Mouse (Mus musculus): ENCODE measurements around the gene Lrp10. TPM values are rescaled to one million over a fixed set of nuclear protein-coding genes. Genes with fewer than 3 reads are reported as not detected.

The Lrp10 gene
- polyA plus RNA-seq, 1 experiment from 2014 or later = 59.3 TPM

- no peak overlapping the region for H3K4me2 ChIP-seq (replicated peaks; ENCODE audit: low read depth)
- no peak overlapping the region for H3K9ac ChIP-seq (ENCODE audit: low read length)
- no peak for DNase-seq (ENCODE audit: low spot score)
- H3K27me3 ChIP-seq (ENCODE audit: control insufficient read depth, insufficient read depth, low read length) = no peaks in the 10 kb centered on the region
- no peaks in the 10 kb centered on the region for H3K36me3 ChIP-seq (ENCODE audit: control insufficient read depth, insufficient read depth, low read length)
- no peak for TF ChIP-seq EP300 (optimal IDR thresholded peaks at IDR 0.05)
- no peak for TF ChIP-seq CTCF (IDR thresholded peaks at IDR 0.05; ENCODE audit: low read depth)
- ATAC-seq (ENCODE audit: low FRiP score, low TSS enrichment) = no peak
- no peak overlapping the region for H3K4me3 ChIP-seq (ENCODE audit: low read depth, low read length)
- H3K9me3 ChIP-seq (ENCODE audit: control insufficient read depth, low read length) = no peaks in the 10 kb centered on the region
- H3K27ac ChIP-seq (replicated peaks) = no peak overlapping the region
- no peaks in the 10 kb centered on the region for H3K4me1 ChIP-seq (replicated peaks; ENCODE audit: control insufficient read depth, insufficient read depth)
- 67% methylated on average over 2 of the region's 2 CpGs for WGBS
These were observed 23.8 kb downstream of the Lrp10 start for GRCm38 (mm10) chr14:54487732-54488131.

- Histone ChIP-seq H3K4me3 (ENCODE audit: low read depth, low read length) (no peak overlapping the region), H3K9me3 (ENCODE audit: control insufficient read depth, low read length) (no peaks in the 10 kb centered on the region), H3K4me1 (replicated peaks; ENCODE audit: control insufficient read depth, insufficient read depth) (no peaks in the 10 kb centered on the region), H3K9ac (ENCODE audit: low read length) (no peak overlapping the region), H3K27ac (replicated peaks) (no peak overlapping the region), H3K4me2 (replicated peaks; ENCODE audit: low read depth) (no peak overlapping the region), H3K27me3 (ENCODE audit: control insufficient read depth, insufficient read depth, low read length) (no peaks in the 10 kb centered on the region), H3K36me3 (ENCODE audit: control insufficient read depth, insufficient read depth, low read length) (no peaks in the 10 kb centered on the region)
- no peak for TF ChIP-seq EP300 (optimal IDR thresholded peaks at IDR 0.05)
- no peak for TF ChIP-seq CTCF (IDR thresholded peaks at IDR 0.05; ENCODE audit: low read depth)
- no peak for DNase-seq (ENCODE audit: low spot score)
- no peak for ATAC-seq (ENCODE audit: low FRiP score, low TSS enrichment)
These were observed 24.4 kb downstream of the Lrp10 start for GRCm38 (mm10) chr14:54488350-54488749.

GRCm38 (mm10) chr14:54492345-54493131 lies 28.6 kb downstream of the Lrp10 start:
- H3K9me3 ChIP-seq (ENCODE audit: control insufficient read depth, low read length) = no peaks in the 10 kb centered on the region
- TF ChIP-seq EP300 (optimal IDR thresholded peaks at IDR 0.05) (no peak), CTCF (IDR thresholded peaks at IDR 0.05; ENCODE audit: low read depth) (no peak)
- no peaks in the 10 kb centered on the region for H3K36me3 ChIP-seq (ENCODE audit: control insufficient read depth, insufficient read depth, low read length)
- H3K4me3 ChIP-seq (ENCODE audit: low read depth, low read length) = no peak overlapping the region
- H3K4me1 ChIP-seq (replicated peaks; ENCODE audit: control insufficient read depth, insufficient read depth) = no peaks in the 10 kb centered on the region
- 65% methylated on average over 18 of the region's 18 CpGs for WGBS
- ATAC-seq (ENCODE audit: low FRiP score, low TSS enrichment) = no peak
- H3K9ac ChIP-seq (ENCODE audit: low read length) = no peak overlapping the region
- H3K27ac ChIP-seq (replicated peaks) = no peak overlapping the region
- DNase-seq (ENCODE audit: low spot score) = no peak
- no peak overlapping the region for H3K4me2 ChIP-seq (replicated peaks; ENCODE audit: low read depth)
- H3K27me3 ChIP-seq (ENCODE audit: control insufficient read depth, insufficient read depth, low read length) = no peaks in the 10 kb centered on the region

- no peak overlapping the region for H3K27ac ChIP-seq (replicated peaks)
- H3K4me1 ChIP-seq (replicated peaks; ENCODE audit: control insufficient read depth, insufficient read depth) = no peaks in the 10 kb centered on the region
- 84% methylated on average over 5 of the region's 5 CpGs for WGBS
- DNase-seq (ENCODE audit: low spot score) (no peak), ATAC-seq (ENCODE audit: low FRiP score, low TSS enrichment) (no peak)
- no peaks in the 10 kb centered on the region for H3K36me3 ChIP-seq (ENCODE audit: control insufficient read depth, insufficient read depth, low read length)
- TF ChIP-seq EP300 (optimal IDR thresholded peaks at IDR 0.05) (no peak), CTCF (IDR thresholded peaks at IDR 0.05; ENCODE audit: low read depth) (no peak)
- H3K9me3 ChIP-seq (ENCODE audit: control insufficient read depth, low read length) = no peaks in the 10 kb centered on the region
- H3K4me3 ChIP-seq (ENCODE audit: low read depth, low read length) = no peak overlapping the region
- H3K9ac ChIP-seq (ENCODE audit: low read length) = no peak overlapping the region
- H3K4me2 ChIP-seq (replicated peaks; ENCODE audit: low read depth) = no peak overlapping the region
- no peaks in the 10 kb centered on the region for H3K27me3 ChIP-seq (ENCODE audit: control insufficient read depth, insufficient read depth, low read length)
These were observed 29.3 kb downstream of the Lrp10 start for GRCm38 (mm10) chr14:54493236-54493635.

- ATAC-seq (ENCODE audit: low FRiP score, low TSS enrichment) = peak; percentile 74
- 2% methylated on average over 3 of the region's 3 CpGs for WGBS
- no peaks in the 10 kb centered on the region for H3K27me3 ChIP-seq (ENCODE audit: control insufficient read depth, insufficient read depth, low read length)
- H3K9me3 ChIP-seq (ENCODE audit: control insufficient read depth, low read length) = no peaks in the 10 kb centered on the region
- H3K4me2 ChIP-seq (replicated peaks; ENCODE audit: low read depth) = no peak overlapping the region
- peak; percentile 63 for DNase-seq (ENCODE audit: low spot score)
- no peaks in the 10 kb centered on the region for H3K36me3 ChIP-seq (ENCODE audit: control insufficient read depth, insufficient read depth, low read length)
- H3K27ac ChIP-seq (replicated peaks) = no peak overlapping the region
- no peak for TF ChIP-seq EP300 (optimal IDR thresholded peaks at IDR 0.05)
- TF ChIP-seq CTCF (IDR thresholded peaks at IDR 0.05; ENCODE audit: low read depth) = peak; percentile 95
- no peaks in the 10 kb centered on the region for H3K4me1 ChIP-seq (replicated peaks; ENCODE audit: control insufficient read depth, insufficient read depth)
- no peak overlapping the region for H3K4me3 ChIP-seq (ENCODE audit: low read depth, low read length)
- no peak overlapping the region for H3K9ac ChIP-seq (ENCODE audit: low read length)
These were observed 30.3 kb downstream of the Lrp10 start for GRCm38 (mm10) chr14:54494234-54494633.

- 81% methylated on average over 14 of the region's 14 CpGs for WGBS
- DNase-seq (ENCODE audit: low spot score) = no peak
- Histone ChIP-seq H3K9me3 (ENCODE audit: control insufficient read depth, low read length) (no peaks in the 10 kb centered on the region), H3K27me3 (ENCODE audit: control insufficient read depth, insufficient read depth, low read length) (no peaks in the 10 kb centered on the region), H3K4me2 (replicated peaks; ENCODE audit: low read depth) (no peak overlapping the region), H3K27ac (replicated peaks) (no peak overlapping the region), H3K9ac (ENCODE audit: low read length) (no peak overlapping the region), H3K4me1 (replicated peaks; ENCODE audit: control insufficient read depth, insufficient read depth) (no peaks in the 10 kb centered on the region), H3K36me3 (ENCODE audit: control insufficient read depth, insufficient read depth, low read length) (no peaks in the 10 kb centered on the region), H3K4me3 (ENCODE audit: low read depth, low read length) (no peak overlapping the region)
- TF ChIP-seq CTCF (IDR thresholded peaks at IDR 0.05; ENCODE audit: low read depth) (no peak), EP300 (optimal IDR thresholded peaks at IDR 0.05) (no peak)
- no peak for ATAC-seq (ENCODE audit: low FRiP score, low TSS enrichment)
These were observed 32.8 kb downstream of the Lrp10 start for GRCm38 (mm10) chr14:54496706-54497105.
